Mouse (Mus musculus) forebrain, postnatal 0 days (tissue): ENCODE results near the gene Snrnp35. TPM values are rescaled to one million over a fixed set of nuclear protein-coding genes. Genes with fewer than 3 reads are reported as not detected.

Experiments
- ATAC-seq: fragments of 200-750 bp; cut with Nextera tagmentation; 2 replicates; pipeline ENCODE4 v1.8.0; 2017; ENCODE audit warnings: mild to moderate bottlenecking, moderate library complexity
- DNase-seq: peaks from one replicate; pipeline ENCODE4 v3.0.0-alpha.2; 2015
- H3K27ac ChIP-seq: fragments of 300-500 bp; sonication (generic); 2 replicates; pipeline ENCODE4 v1.5.1; 2014; ENCODE audit warnings: low read depth, mild to moderate bottlenecking, antibody characterized with exemption, low read length, moderate library complexity, mixed read lengths
- H3K27me3 ChIP-seq: fragments of 300-500 bp; sonication (generic); 2 replicates; pipeline ENCODE4 v1.6.1; 2014; ENCODE audit warnings: mild to moderate bottlenecking, low read length, mixed read lengths; ENCODE audit not compliant: insufficient read depth
- H3K36me3 ChIP-seq: fragments of 300-500 bp; sonication (generic); 2 replicates; pipeline ENCODE4 v1.6.1; 2014; ENCODE audit warnings: mild to moderate bottlenecking, moderate library complexity; ENCODE audit not compliant: insufficient read depth
- H3K4me1 ChIP-seq: fragments of 300-500 bp; sonication (generic); 2 replicates; pipeline ENCODE4 v1.6.1; 2014; ENCODE audit warnings: antibody characterized with exemption; ENCODE audit not compliant: insufficient read depth
- H3K4me2 ChIP-seq: fragments of 300-500 bp; sonication (generic); 2 replicates; pipeline ENCODE4 v1.6.1; 2014; ENCODE audit warnings: low read depth, mild to moderate bottlenecking, moderate library complexity
- H3K4me3 ChIP-seq: fragments of 300-500 bp; sonication (generic); 2 replicates; pipeline ENCODE4 v1.5.1; 2014; ENCODE audit warnings: low read depth, low read length, mixed read lengths
- H3K9ac ChIP-seq: fragments of 300-500 bp; sonication (generic); 2 replicates; pipeline ENCODE4 v1.6.1; 2014; ENCODE audit warnings: mild to moderate bottlenecking
- H3K9me3 ChIP-seq: fragments of 300-500 bp; sonication (generic); 2 replicates; pipeline ENCODE4 v1.6.1; 2016; ENCODE audit warnings: low read length
- CTCF ChIP-seq: sonication (generic); IDR thresholded peaks from 2 replicates; pipeline ENCODE4 v1.5.1; 2016; ENCODE audit warnings: antibody characterized with exemption, control low read depth, low read depth
- WGBS: fragments of 180-500 bp; shearing (Covaris S2); extraction: QIAGEN DNeasy Blood & Tissue Kit; methylation state at CpG from one replicate; pipeline ENCODE4 v1.1.7; 2014; 5-methylcytosine and 5-hydroxymethylcytosine counted together
- polyA plus RNA-seq: library from polyadenylated mRNA; unstranded; fragments of >200 nt; fragmentation: Nextera tagmentation; extraction: Ambion mirVana; gene quantifications from 2 replicates; pipeline ENCODE4 v1.2.1, GENCODE M21; 2015
- total RNA-seq: library from RNA; depleted of rRNA; stranded (reverse); fragments of >200 nt; gene quantifications from 2 replicates; pipeline ENCODE4 v1.2.3, GENCODE M21; 2014

Snrnp35 gene
- total and polyA plus RNA-seq, 2 experiments from 2014 or later: 16.0 to 17.7 TPM

- no peak for DNase-seq
- Histone ChIP-seq H3K27me3 (no peaks in the 10 kb centered on the region), H3K9me3 (no peaks in the 10 kb centered on the region), H3K27ac (no peak overlapping the region), H3K4me1 (no peaks in the 10 kb centered on the region), H3K4me3 (no peak overlapping the region), H3K9ac (no peak overlapping the region), H3K4me2 (no peak overlapping the region), H3K36me3 (peaks cover 64% of the 10 kb centered on the region)
- TF ChIP-seq CTCF: no peak
- ATAC-seq: no peak
- WGBS: 85% methylated on average over 8 of the region's 8 CpGs
Measured at GRCm38 (mm10) chr5:124462297-124463025, 20.5 kb upstream of the Snrnp35 start.

- no peak overlapping the region for H3K4me3 ChIP-seq
- WGBS: 87% methylated on average over 5 of the region's 5 CpGs
- no peak for ATAC-seq
- no peak overlapping the region for H3K9ac ChIP-seq
- H3K36me3 ChIP-seq: peaks cover 61% of the 10 kb centered on the region
- H3K27ac ChIP-seq: no peak overlapping the region
- no peaks in the 10 kb centered on the region for H3K4me1 ChIP-seq
- no peak for DNase-seq
- H3K27me3 ChIP-seq: no peaks in the 10 kb centered on the region
- TF ChIP-seq CTCF: no peak
- no peak overlapping the region for H3K4me2 ChIP-seq
- H3K9me3 ChIP-seq: no peaks in the 10 kb centered on the region
Measured at GRCm38 (mm10) chr5:124463462-124463861, 19.5 kb upstream of the Snrnp35 start.

GRCm38 (mm10) chr5:124464905-124465304 lies 18.0 kb upstream of the Snrnp35 start:
- Histone ChIP-seq H3K27me3 (no peaks in the 10 kb centered on the region), H3K27ac (no peak overlapping the region), H3K4me2 (no peak overlapping the region), H3K9me3 (no peaks in the 10 kb centered on the region), H3K36me3 (peaks cover 58% of the 10 kb centered on the region), H3K4me3 (no peak overlapping the region), H3K9ac (no peak overlapping the region), H3K4me1 (no peaks in the 10 kb centered on the region)
- TF ChIP-seq CTCF: no peak
- ATAC-seq (no peak), DNase-seq (no peak)

DNA sequence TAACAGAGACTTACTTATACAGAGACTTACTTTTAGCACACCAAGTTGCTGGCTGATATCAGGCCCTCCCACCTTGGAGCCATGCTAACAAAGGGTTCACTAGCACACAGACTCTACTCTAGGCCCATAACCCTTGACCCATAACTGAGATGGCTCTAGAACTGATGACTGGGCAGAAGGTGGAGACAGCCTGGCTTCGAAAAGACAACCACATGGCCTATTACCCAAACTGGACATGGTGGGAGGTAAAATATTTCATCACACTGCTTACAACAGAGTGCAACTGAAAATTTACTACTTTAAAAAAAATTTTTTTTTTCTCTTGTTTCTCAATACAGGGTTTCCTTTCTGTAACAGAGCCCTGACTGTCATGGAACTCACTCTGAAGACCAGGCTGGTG lies 15.2 kb upstream of the Snrnp35 start:
- 89% methylated on average over 1 of the region's 1 CpGs for WGBS
- no peaks in the 10 kb centered on the region for H3K9me3 ChIP-seq
- DNase-seq: no peak
- H3K4me1 ChIP-seq: no peaks in the 10 kb centered on the region
- H3K36me3 ChIP-seq: peaks cover 37% of the 10 kb centered on the region
- no peak for ATAC-seq
- no peak overlapping the region for H3K9ac ChIP-seq
- no peak overlapping the region for H3K4me3 ChIP-seq
- H3K4me2 ChIP-seq: no peak overlapping the region
- no peaks in the 10 kb centered on the region for H3K27me3 ChIP-seq
- no peak overlapping the region for H3K27ac ChIP-seq
- no peak for TF ChIP-seq CTCF

DNA sequence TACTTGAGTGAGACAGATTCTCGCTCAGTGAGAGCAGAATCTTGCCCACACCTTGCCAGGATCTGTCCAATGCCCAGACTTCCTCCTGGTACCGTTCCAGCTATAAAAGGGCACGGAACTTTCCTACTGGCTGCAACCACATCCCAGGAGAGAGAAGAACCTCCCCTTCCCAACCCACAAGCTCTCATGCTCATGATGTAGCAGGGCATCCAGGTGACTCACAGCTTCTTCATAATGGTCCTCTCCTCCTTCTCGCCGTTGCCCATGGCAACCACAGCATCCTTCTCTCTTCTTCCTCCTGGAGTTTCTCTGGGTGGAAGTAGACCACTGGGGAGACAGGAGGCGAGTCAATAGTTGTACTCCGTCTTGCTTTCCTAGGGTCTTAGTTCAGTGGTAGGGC lies 14.6 kb upstream of the Snrnp35 start:
- WGBS: 92% methylated on average over 7 of the region's 7 CpGs
- no peaks in the 10 kb centered on the region for H3K4me1 ChIP-seq
- no peak for ATAC-seq

DNA sequence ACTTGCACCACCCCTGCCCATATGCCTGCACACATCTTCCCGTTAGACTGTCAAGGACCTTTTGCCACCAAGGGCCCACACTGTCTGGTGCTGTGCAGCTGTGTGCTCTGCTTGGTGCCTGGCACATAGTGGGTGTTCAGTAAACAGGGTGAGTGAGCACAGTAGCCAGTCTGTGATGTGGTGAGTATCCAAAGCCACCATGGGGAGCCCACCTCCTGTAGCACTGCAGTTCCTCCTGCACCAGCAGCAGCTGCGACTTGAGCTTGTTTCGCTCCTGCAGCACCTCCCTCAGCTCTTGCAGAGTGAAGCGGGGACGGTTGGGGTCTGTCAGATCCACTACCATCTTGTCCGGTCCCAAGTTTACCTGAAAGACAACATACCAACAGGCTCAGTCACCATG lies 13.4 kb upstream of the Snrnp35 start:
- TF ChIP-seq CTCF: no peak
- no peaks in the 10 kb centered on the region for H3K27me3 ChIP-seq
- H3K36me3 ChIP-seq: peaks cover 25% of the 10 kb centered on the region; the same call in 1 of the 2 replicates
- WGBS: 96% methylated on average over 6 of the region's 6 CpGs
- H3K4me2 ChIP-seq: no peak overlapping the region
- H3K4me3 ChIP-seq: no peak overlapping the region
- no peaks in the 10 kb centered on the region for H3K4me1 ChIP-seq
- DNase-seq (no peak), ATAC-seq (no peak)
- H3K27ac ChIP-seq: no peak overlapping the region
- no peaks in the 10 kb centered on the region for H3K9me3 ChIP-seq
- no peak overlapping the region for H3K9ac ChIP-seq

More for the DNA sequence above, 14.6 kb upstream of the Snrnp35 start:
- Histone ChIP-seq H3K4me2 (no peak overlapping the region), H3K27me3 (no peaks in the 10 kb centered on the region), H3K27ac (no peak overlapping the region), H3K36me3 (peaks cover 31% of the 10 kb centered on the region), H3K9me3 (no peaks in the 10 kb centered on the region), H3K9ac (no peak overlapping the region), H3K4me3 (no peak overlapping the region)
- no peak for DNase-seq
- no peak for TF ChIP-seq CTCF

DNA sequence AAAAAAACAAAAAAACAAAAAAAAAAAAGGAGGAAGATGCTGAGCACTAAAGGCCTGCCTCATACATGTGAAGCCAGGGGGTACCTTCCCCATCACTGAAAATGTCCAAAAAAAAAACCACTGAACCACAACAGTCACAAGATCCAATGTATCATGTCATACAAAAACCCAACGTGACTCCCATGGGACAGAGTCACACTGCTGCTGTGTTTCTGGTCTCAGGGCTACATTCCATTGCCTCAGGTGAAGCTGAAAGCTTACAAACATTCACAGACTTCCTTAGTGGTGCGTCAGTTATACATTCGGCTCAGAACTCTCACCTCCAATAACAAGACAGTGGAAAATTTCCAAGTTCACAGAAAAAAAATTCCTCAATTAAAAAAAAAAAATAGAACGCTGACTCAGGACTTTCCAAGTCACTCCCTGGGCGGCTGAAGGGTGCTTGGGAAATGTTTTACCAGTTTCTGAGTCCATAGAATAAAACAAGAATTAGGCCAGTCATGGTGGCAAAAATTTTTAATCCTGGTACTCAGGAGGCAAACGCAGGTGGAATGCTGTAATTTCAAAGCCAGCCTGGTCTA lies 12.3 kb upstream of the Snrnp35 start:
- WGBS: 87% methylated on average over 6 of the region's 6 CpGs
- Histone ChIP-seq H3K4me3 (no peak overlapping the region), H3K36me3 (peaks cover 25% of the 10 kb centered on the region; the same call in 1 of the 2 replicates), H3K4me1 (no peaks in the 10 kb centered on the region; the same call in 1 of the 2 replicates), H3K9ac (no peak overlapping the region), H3K27ac (no peak overlapping the region), H3K9me3 (no peaks in the 10 kb centered on the region), H3K4me2 (no peak overlapping the region), H3K27me3 (no peaks in the 10 kb centered on the region)
- no peak for ATAC-seq
- TF ChIP-seq CTCF: no peak
- DNase-seq: no peak
